Mouse (Mus musculus) layer of hippocampus, adult 8-10 months (tissue): ENCODE measurements around the gene Rdh5. TPM values are rescaled to one million over a fixed set of nuclear protein-coding genes. Genes with fewer than 3 reads are reported as not detected.

Experiments used
- DNase-seq, 2 experiments: peaks; one replicate each; pipeline ENCODE4 v3.0.0; 2022; ENCODE audit warnings: low spot score in 2 of 2
- total RNA-seq, 4 experiments: library from RNA; stranded (reverse); gene quantifications; 2 replicates each; pipeline ENCODE4 v1.2.4; 2022

The Rdh5 gene
- total RNA-seq, 4 experiments from 2014 or later = 4.5 to 7.8 (median 7.2) TPM

- no peak for DNase-seq
Measured at GRCm38 (mm10) chr10:128908778-128909448, 13.8 kb downstream of the Rdh5 start.

GRCm38 (mm10) chr10:128904812-128905211, 17.9 kb downstream of the Rdh5 start:
- no peak for DNase-seq

- DNase-seq = no peak
Measured at GRCm38 (mm10) chr10:128902409-128902988, 20.2 kb downstream of the Rdh5 start.

- DNase-seq = no peak
Measured at GRCm38 (mm10) chr10:128901409-128901808, 21.3 kb downstream of the Rdh5 start.

GRCm38 (mm10) chr10:128900698-128901097, 22.0 kb downstream of the Rdh5 start, which contains the start of gene Cd63:
Gene Cd63 (plus strand): TSS chr10:128900989.
- no peak for DNase-seq

GRCm38 (mm10) chr10:128899759-128900490, 22.8 kb downstream of the Rdh5 start:
- no peak for DNase-seq

- no peak for DNase-seq
Measured at GRCm38 (mm10) chr10:128897501-128897900, 25.2 kb downstream of the Rdh5 start.

- DNase-seq = no peak
Measured at GRCm38 (mm10) chr10:128896807-128897206, 25.9 kb downstream of the Rdh5 start.

- DNase-seq = peak; percentile 63 to 74
Measured at GRCm38 (mm10) chr10:128895952-128896693, 26.6 kb downstream of the Rdh5 start.

GRCm38 (mm10) chr10:128895437-128895836, 27.3 kb downstream of the Rdh5 start:
- DNase-seq = peak; percentile 67 to 81

- no peak for DNase-seq
Measured at GRCm38 (mm10) chr10:128892246-128892645, 30.4 kb downstream of the Rdh5 start.

- DNase-seq = no peak
Measured at GRCm38 (mm10) chr10:128891296-128892094, 31.2 kb downstream of the Rdh5 start, which contains the start of gene Gdf11. Gene Gdf11 (minus strand): TSS chr10:128891718.

GRCm38 (mm10) chr10:128890383-128891295, 32.0 kb downstream of the Rdh5 start:
- DNase-seq = no peak

- DNase-seq = no peak
Measured at GRCm38 (mm10) chr10:128889846-128890245, 32.8 kb downstream of the Rdh5 start.

GRCm38 (mm10) chr10:128888941-128889827, 33.5 kb downstream of the Rdh5 start:
- DNase-seq = no peak

GRCm38 (mm10) chr10:128882067-128882466, 40.6 kb downstream of the Rdh5 start:
- DNase-seq = no peak

GRCm38 (mm10) chr10:128878811-128879210, 43.9 kb downstream of the Rdh5 start:
- DNase-seq = no peak

GRCm38 (mm10) chr10:128878291-128878690, 44.4 kb downstream of the Rdh5 start:
- DNase-seq = no peak

GRCm38 (mm10) chr10:128870341-128870740, 52.3 kb downstream of the Rdh5 start:
- no peak for DNase-seq
